Mouse (Mus musculus) midbrain, postnatal 0 days (tissue): ENCODE data around the gene Eif3b. TPM values are rescaled to one million over a fixed set of nuclear protein-coding genes. Genes with fewer than 3 reads are reported as not detected.
A peak's percentile ranks its signal among the peaks of the same experiment; 100 is the strongest.

Experiments used
- ATAC-seq: fragments of 200-750 bp; cut with Nextera tagmentation; 2 replicates; pipeline ENCODE4 v1.8.0; 2017; ENCODE audit warnings: moderate number of reproducible peaks, mild to moderate bottlenecking, moderate TSS enrichment, moderate library complexity; ENCODE audit not compliant: low FRiP score
- DNase-seq: peaks from one replicate; pipeline ENCODE4 v3.0.0-alpha.2; 2015; ENCODE audit warnings: low spot score
- H3K27ac ChIP-seq: fragments of 300-500 bp; sonication (generic); 2 replicates; pipeline ENCODE4 v1.5.1; 2014; ENCODE audit warnings: low read depth, mild to moderate bottlenecking, low read length, mixed read lengths
- H3K27me3 ChIP-seq: fragments of 300-500 bp; sonication (generic); 2 replicates; pipeline ENCODE4 v1.6.1; 2014; ENCODE audit warnings: low read length, control low read depth, mixed read lengths; ENCODE audit not compliant: insufficient read depth
- H3K36me3 ChIP-seq: fragments of 300-500 bp; sonication (generic); 2 replicates; pipeline ENCODE4 v1.6.1; 2014; ENCODE audit warnings: low read length, control low read depth, mixed read lengths; ENCODE audit not compliant: insufficient read depth
- H3K4me1 ChIP-seq: fragments of 300-500 bp; sonication (generic); 2 replicates; pipeline ENCODE4 v1.6.1; 2014; ENCODE audit warnings: mild to moderate bottlenecking, control low read depth, antibody characterized with exemption, low read length, mixed read lengths; ENCODE audit not compliant: insufficient read depth
- H3K4me2 ChIP-seq: fragments of 300-500 bp; sonication (generic); 2 replicates; pipeline ENCODE4 v1.6.1; 2014; ENCODE audit warnings: low read depth, mild to moderate bottlenecking, low read length, mixed read lengths; ENCODE audit not compliant: poor library complexity, severe bottlenecking
- H3K4me3 ChIP-seq: fragments of 300-500 bp; sonication (generic); 2 replicates; pipeline ENCODE4 v1.5.1; 2014; ENCODE audit warnings: low read depth, mild to moderate bottlenecking, low read length, moderate library complexity
- H3K9ac ChIP-seq: fragments of 300-500 bp; sonication (generic); replicated peaks from 2 replicates; pipeline ENCODE4 v1.6.1; 2014; ENCODE audit warnings: mild to moderate bottlenecking, low read length, moderate library complexity, mixed read lengths; ENCODE audit not compliant: poor library complexity, severe bottlenecking
- H3K9me3 ChIP-seq: fragments of 300-500 bp; sonication (generic); 2 replicates; pipeline ENCODE4 v1.6.1; 2016; ENCODE audit warnings: low read length, control low read depth
- CTCF ChIP-seq: IDR thresholded peaks from 2 replicates; pipeline ENCODE4 v1.5.1; 2016; ENCODE audit warnings: antibody characterized with exemption, mild to moderate bottlenecking
- WGBS: fragments of 180-500 bp; shearing (Covaris S2); extraction: QIAGEN DNeasy Blood & Tissue Kit; methylation state at CpG from one replicate; pipeline ENCODE4 v1.1.7; 2014; 5-methylcytosine and 5-hydroxymethylcytosine counted together
- polyA plus RNA-seq: library from polyadenylated mRNA; unstranded; fragments of >200 nt; fragmentation: Nextera tagmentation; extraction: Ambion mirVana; gene quantifications from 2 replicates; pipeline ENCODE4 v1.2.1, GENCODE M21; 2015
- total RNA-seq: library from RNA; depleted of rRNA; stranded (reverse); fragments of >200 nt; gene quantifications from 2 replicates; pipeline ENCODE4 v1.2.3, GENCODE M21; 2014

The Eif3b gene
- total and polyA plus RNA-seq, 2 experiments from 2014 or later = 36.6 to 54.5 TPM

GRCm38 (mm10) chr5:140383559-140383958 is 35.6 kb upstream of the Eif3b start:
- DNase-seq = no peak
- peaks cover 6% of the 10 kb centered on the region; the same call in 1 of the 2 replicates for H3K4me1 ChIP-seq
- no peak overlapping the region for H3K27ac ChIP-seq
- no peaks in the 10 kb centered on the region for H3K9me3 ChIP-seq
- 24% methylated on average over 7 of the region's 7 CpGs for WGBS
- no peaks in the 10 kb centered on the region for H3K27me3 ChIP-seq
- ATAC-seq = no peak
- no peak overlapping the region for H3K9ac ChIP-seq
- no peak overlapping the region for H3K4me3 ChIP-seq
- no peak overlapping the region for H3K4me2 ChIP-seq
- no peaks in the 10 kb centered on the region for H3K36me3 ChIP-seq
- no peak for TF ChIP-seq CTCF

DNA sequence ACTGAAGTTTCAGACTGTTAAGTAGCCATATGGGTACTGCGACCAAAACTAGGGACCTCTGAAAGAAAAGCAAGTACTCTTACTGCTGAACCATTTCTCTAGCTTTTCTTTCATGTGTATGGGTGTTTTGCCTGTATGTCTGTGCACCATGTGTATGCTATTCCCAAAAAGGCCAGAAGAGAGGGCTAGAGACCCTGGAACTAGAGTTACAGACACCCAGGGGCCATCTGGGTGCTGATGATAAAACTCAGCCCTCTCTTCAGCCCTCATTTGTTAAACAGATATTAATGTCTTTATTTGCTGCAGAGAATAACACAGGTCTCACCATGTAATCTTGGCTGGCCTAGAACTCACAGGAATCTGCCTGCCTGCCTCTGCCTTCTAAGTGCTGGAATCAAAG is 34.7 kb upstream of the Eif3b start:
- WGBS = 100% methylated on average over 1 of the region's 1 CpGs
- peaks cover 6% of the 10 kb centered on the region; the same call in 1 of the 2 replicates for H3K4me1 ChIP-seq
- H3K27me3 ChIP-seq = no peaks in the 10 kb centered on the region
- DNase-seq (no peak), ATAC-seq (no peak)
- no peaks in the 10 kb centered on the region for H3K36me3 ChIP-seq
- H3K4me3 ChIP-seq = no peak overlapping the region
- no peak overlapping the region for H3K4me2 ChIP-seq
- no peak overlapping the region for H3K27ac ChIP-seq
- TF ChIP-seq CTCF = no peak; the same call in 1 of the 2 replicates
- no peaks in the 10 kb centered on the region for H3K9me3 ChIP-seq
- H3K9ac ChIP-seq = no peak overlapping the region

GRCm38 (mm10) chr5:140387236-140387635 is 31.9 kb upstream of the Eif3b start:
- H3K4me2 ChIP-seq = no peak overlapping the region
- no peaks in the 10 kb centered on the region for H3K36me3 ChIP-seq
- 83% methylated on average over 7 of the region's 7 CpGs for WGBS
- no peak overlapping the region for H3K9ac ChIP-seq
- peaks cover 6% of the 10 kb centered on the region; the same call in 1 of the 2 replicates for H3K4me1 ChIP-seq
- no peaks in the 10 kb centered on the region for H3K9me3 ChIP-seq
- ATAC-seq (no peak), DNase-seq (no peak)
- no peak overlapping the region for H3K27ac ChIP-seq
- no peak overlapping the region for H3K4me3 ChIP-seq
- no peaks in the 10 kb centered on the region for H3K27me3 ChIP-seq
- TF ChIP-seq CTCF = no peak

DNA sequence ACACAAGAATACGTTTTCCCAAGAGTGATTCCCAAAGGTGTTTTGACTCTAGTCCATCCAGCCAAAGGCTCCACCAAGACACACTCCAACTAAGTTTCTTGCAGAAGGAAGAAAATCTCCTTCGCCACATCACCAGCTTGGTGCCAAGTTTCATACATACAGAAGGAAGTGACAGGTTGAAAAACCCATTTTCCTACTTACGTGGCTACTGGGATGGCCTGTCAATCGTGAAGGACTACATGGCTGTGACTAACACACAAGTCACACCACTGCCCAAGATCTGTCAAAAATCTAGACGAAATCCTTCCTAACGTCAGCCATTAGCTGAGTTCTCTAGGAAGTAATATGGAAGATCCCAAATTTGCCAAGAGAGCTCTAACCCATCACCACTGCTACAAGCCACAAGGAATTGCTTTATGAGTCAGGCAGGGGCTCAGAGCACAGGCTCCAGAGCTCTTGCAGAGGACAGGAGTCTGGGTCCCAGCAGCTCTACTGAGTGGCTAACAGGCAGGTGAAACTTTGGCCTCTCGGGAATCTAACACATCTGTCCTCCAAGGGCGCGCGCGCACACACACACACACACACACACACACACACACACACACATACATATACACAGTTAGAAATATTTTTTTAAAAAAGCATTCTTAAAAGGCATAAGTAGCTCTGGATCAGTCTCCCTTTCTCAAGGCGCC is 31.2 kb upstream of the Eif3b start:
- no peak for ATAC-seq
- no peak for DNase-seq
- H3K9ac ChIP-seq = peak overlapping the region; percentile 52
- H3K9me3 ChIP-seq = no peaks in the 10 kb centered on the region
- H3K4me2 ChIP-seq = peak overlapping the region; percentile 82
- H3K4me1 ChIP-seq = peaks cover 6% of the 10 kb centered on the region; the same call in 1 of the 2 replicates
- H3K27ac ChIP-seq = no peak overlapping the region
- 77% methylated on average over 12 of the region's 12 CpGs for WGBS
- no peaks in the 10 kb centered on the region for H3K36me3 ChIP-seq
- no peak for TF ChIP-seq CTCF
- no peaks in the 10 kb centered on the region for H3K27me3 ChIP-seq
- H3K4me3 ChIP-seq = peak overlapping the region; percentile 50

DNA sequence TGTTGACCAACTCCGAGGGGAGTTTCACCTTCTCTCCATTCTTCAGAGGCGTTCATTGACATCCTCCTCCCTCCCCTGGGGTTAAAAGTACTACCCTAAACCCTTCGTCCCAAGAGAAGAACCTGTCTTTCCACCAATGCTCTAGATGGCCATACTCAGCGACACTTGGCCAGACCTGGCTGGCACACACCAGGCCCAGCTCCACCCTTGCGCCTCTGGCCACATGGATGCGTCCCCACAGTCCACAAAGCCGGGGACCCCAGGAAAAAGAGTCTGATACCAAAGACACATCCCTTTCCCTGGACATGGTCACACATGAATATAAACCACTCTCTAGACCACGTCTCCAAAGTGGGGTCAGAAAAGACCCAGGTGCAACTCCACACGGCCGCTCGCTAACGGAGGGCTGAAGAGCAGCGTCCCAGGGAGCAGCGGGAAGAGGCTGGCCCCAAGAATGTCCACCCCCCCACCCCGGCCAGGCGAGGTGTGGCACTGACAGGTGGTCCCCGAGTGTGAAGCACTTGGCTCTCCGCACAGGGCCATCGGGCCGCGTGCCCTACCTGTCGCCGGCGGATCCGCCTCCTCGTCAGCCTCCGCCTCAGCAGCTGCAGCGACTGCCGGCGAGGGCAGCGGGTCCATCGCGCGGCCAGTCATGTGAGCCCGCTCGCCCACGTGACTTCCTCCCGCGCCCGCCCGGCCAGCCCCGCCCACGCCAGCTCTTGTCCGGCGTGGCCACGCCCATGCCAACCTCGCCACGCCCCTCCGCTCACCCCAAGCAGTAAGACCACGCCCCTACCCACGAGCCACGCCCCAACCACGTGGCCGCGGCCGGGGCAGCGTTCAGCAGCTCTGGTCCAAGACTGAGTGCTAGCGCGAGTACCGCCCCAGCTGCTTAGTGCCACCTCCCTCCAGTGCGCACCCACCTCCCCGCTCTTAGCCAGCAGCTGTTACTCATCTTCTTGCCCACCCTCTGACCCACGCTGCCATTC is 30.2 kb upstream of the Eif3b start, which contains the start of gene Snx8:
Gene Snx8, minus strand, starts transcription at position 675 of the 989 bp plus-strand sequence.
- peak within 1 kb of the TSS; percentile 57; the same call in 1 of the 2 replicates for H3K27ac ChIP-seq
- DNase-seq = peak; percentile 90
- WGBS = 1% methylated on average over 45 of the region's 63 CpGs
- H3K9ac ChIP-seq = peak within 1 kb of the TSS; percentile 52
- peaks cover 6% of the 10 kb centered on the region; the same call in 1 of the 2 replicates for H3K4me1 ChIP-seq
- no peaks in the 10 kb centered on the region for H3K27me3 ChIP-seq
- peak within 1 kb of the TSS; percentile 82 for H3K4me2 ChIP-seq
- ATAC-seq = peak; percentile 89
- peak within 1 kb of the TSS; percentile 50 for H3K4me3 ChIP-seq
- no peaks in the 10 kb centered on the region for H3K9me3 ChIP-seq
- TF ChIP-seq CTCF = no peak
- H3K36me3 ChIP-seq = no peaks in the 10 kb centered on the region
